Mouse (Mus musculus) C2C12 (cell line): ENCODE measurements around the gene Ttc9.

Experiments
- CEBPB ChIP-seq: IDR thresholded peaks from one replicate; pipeline ENCODE4 v1.6.1; 2011; ENCODE audit warnings: low read depth, mild to moderate bottlenecking, control low read depth, moderate library complexity
- CTCF ChIP-seq: IDR thresholded peaks from one replicate; pipeline ENCODE4 v1.5.1; 2011; ENCODE audit not compliant: control insufficient read depth, insufficient read depth, insufficient read length
- FOSL1 ChIP-seq: IDR thresholded peaks from one replicate; pipeline ENCODE4 v1.8.0; 2011; ENCODE audit warnings: mild to moderate bottlenecking, low read length; ENCODE audit not compliant: poor library complexity, insufficient read depth, severe bottlenecking
- MYOD1 ChIP-seq: IDR thresholded peaks from one replicate; pipeline ENCODE4 v1.6.1; 2011; ENCODE audit warnings: low read depth; ENCODE audit not compliant: control insufficient read depth, insufficient read length
- MYOG ChIP-seq: IDR thresholded peaks from one replicate; pipeline ENCODE4 v1.6.1; 2011; ENCODE audit not compliant: control insufficient read depth, insufficient read length; ENCODE audit errors: extremely low read depth
- USF1 ChIP-seq: IDR thresholded peaks from one replicate; pipeline ENCODE4 v1.6.1; 2011; ENCODE audit warnings: low read depth, mild to moderate bottlenecking, control low read depth, moderate library complexity

- TF ChIP-seq CTCF (no peak), USF1 (no peak), CEBPB (no peak), MYOD1 (no peak), MYOG (no peak), FOSL1 (no peak)
Measured at GRCm38 (mm10) chr12:81691177-81691730, 60.2 kb downstream of the Ttc9 start.
